Mouse (Mus musculus) heart, embryonic 13.5 days (tissue): Measurements from ENCODE around the gene Arg1. TPM values are rescaled to one million over a fixed set of nuclear protein-coding genes. Genes with fewer than 3 reads are reported as not detected.

ENCODE experiments used
- ATAC-seq: fragments of 200-750 bp; cut with Nextera tagmentation; 2 replicates; pipeline ENCODE4 v1.8.0; 2017; ENCODE audit warnings: moderate TSS enrichment; ENCODE audit not compliant: insufficient number of reproducible peaks, low FRiP score, low TSS enrichment; ENCODE audit errors: extremely low read depth
- H3K27ac ChIP-seq: fragments of 300-500 bp; sonication (generic); replicated peaks from 2 replicates; pipeline ENCODE4 v1.5.1; 2015; ENCODE audit warnings: moderate library complexity, mild to moderate bottlenecking, inconsistent platforms
- H3K27me3 ChIP-seq: fragments of 300-500 bp; sonication (generic); replicated peaks from 2 replicates; pipeline ENCODE4 v1.6.1; 2015; ENCODE audit warnings: mild to moderate bottlenecking, inconsistent platforms
- H3K36me3 ChIP-seq: fragments of 300-500 bp; sonication (generic); 2 replicates; pipeline ENCODE4 v1.6.1; 2015; ENCODE audit warnings: mild to moderate bottlenecking, inconsistent platforms
- H3K4me1 ChIP-seq: fragments of 300-500 bp; sonication (generic); 2 replicates; pipeline ENCODE4 v1.6.1; 2015; ENCODE audit warnings: inconsistent platforms
- H3K4me2 ChIP-seq: fragments of 300-500 bp; sonication (generic); 2 replicates; pipeline ENCODE4 v1.6.1; 2015; ENCODE audit warnings: inconsistent platforms, mild to moderate bottlenecking, moderate library complexity
- H3K4me3 ChIP-seq: fragments of 300-500 bp; sonication (generic); 2 replicates; pipeline ENCODE4 v1.5.1; 2015; ENCODE audit warnings: moderate library complexity, mild to moderate bottlenecking, inconsistent platforms
- H3K9ac ChIP-seq: fragments of 300-500 bp; sonication (generic); 2 replicates; pipeline ENCODE4 v1.6.1; 2015; ENCODE audit warnings: inconsistent platforms, mild to moderate bottlenecking, moderate library complexity
- H3K9me3 ChIP-seq: fragments of 300-500 bp; sonication (generic); 2 replicates; pipeline ENCODE4 v1.6.1; 2016; ENCODE audit warnings: inconsistent platforms
- WGBS: fragments of 180-500 bp; shearing (Covaris S2); methylation state at CpG from one replicate; pipeline ENCODE4 v1.1.7; 2015; ENCODE audit warnings: mixed read lengths; 5-methylcytosine and 5-hydroxymethylcytosine counted together
- polyA plus RNA-seq: library from polyadenylated mRNA; unstranded; fragments of >200 nt; fragmentation: Nextera tagmentation; extraction: Ambion mirVana; gene quantifications from 2 replicates; pipeline ENCODE4 v1.2.1, GENCODE M21; 2015

Arg1 gene
- polyA plus RNA-seq, result 0.60 and 0.74 TPM in 2 replicates

GRCm38 (mm10) chr10:24926962-24927720 lies at the start of gene Arg1:
Gene Arg1 (minus strand): TSS chr10:24927484.
- Histone ChIP-seq H3K9ac (peak within 1 kb of the TSS; percentile 56; the same call in 1 of the 2 replicates), H3K4me1 (peaks cover 19% of the 10 kb centered on the region), H3K27me3 (no peaks in the 10 kb centered on the region), H3K9me3 (no peaks in the 10 kb centered on the region), H3K27ac (no peak within 1 kb of the TSS), H3K4me3 (peak within 1 kb of the TSS; percentile 31), H3K4me2 (peak within 1 kb of the TSS; percentile 62), H3K36me3 (no peaks in the 10 kb centered on the region)
- no peak for ATAC-seq
- 49% methylated on average over 14 of the region's 14 CpGs for WGBS

DNA sequence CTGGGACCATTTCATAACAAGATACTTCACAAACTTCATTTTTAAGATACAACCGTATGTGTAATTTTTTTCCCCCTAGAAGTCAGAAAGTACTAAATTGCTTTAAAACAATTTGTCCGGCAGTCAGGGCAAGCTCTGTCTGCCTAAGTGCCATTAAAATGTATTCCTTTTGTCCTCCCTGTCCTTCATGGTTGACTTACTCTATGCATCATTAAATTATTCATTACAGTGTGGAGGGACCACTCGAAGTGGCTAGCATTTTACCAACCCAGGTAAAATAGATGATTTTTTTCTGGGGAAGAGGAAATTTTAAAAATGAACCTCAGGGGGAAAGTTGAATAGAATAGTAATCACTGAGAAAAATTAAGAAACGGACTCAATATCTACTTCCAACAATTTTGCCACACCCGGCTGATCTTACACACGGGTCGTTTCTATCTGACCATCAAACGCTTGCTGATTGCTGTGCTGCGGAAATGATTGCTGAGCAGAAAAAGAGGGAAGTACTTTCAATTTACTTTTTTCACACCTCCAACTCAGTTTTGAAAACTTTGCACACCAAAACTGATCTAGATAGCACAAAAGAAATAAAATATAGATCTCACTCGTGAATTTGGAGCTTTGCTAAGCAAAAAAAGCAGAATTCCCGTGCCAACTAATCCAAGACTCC lies 46.7 kb upstream of the Arg1 start:
- no peak for ATAC-seq
- no peak overlapping the region for H3K4me2 ChIP-seq
- no peak overlapping the region for H3K9ac ChIP-seq
- peaks cover 4% of the 10 kb centered on the region for H3K36me3 ChIP-seq
- no peaks in the 10 kb centered on the region for H3K27me3 ChIP-seq
- H3K4me1 ChIP-seq, result peaks cover 23% of the 10 kb centered on the region
- H3K27ac ChIP-seq, result no peak overlapping the region
- WGBS, result 80% methylated on average over 11 of the region's 11 CpGs
- H3K9me3 ChIP-seq, result peaks cover 7% of the 10 kb centered on the region; the same call in 1 of the 2 replicates
- no peak overlapping the region for H3K4me3 ChIP-seq

GRCm38 (mm10) chr10:24973385-24973784 lies 46.1 kb upstream of the Arg1 start:
- Histone ChIP-seq H3K9me3 (peaks cover 7% of the 10 kb centered on the region; the same call in 1 of the 2 replicates), H3K27ac (0 out of 2 replicates have a peak overlapping the region, but pooled peaks have one; percentile 48), H3K36me3 (peaks cover 4% of the 10 kb centered on the region), H3K4me1 (peaks cover 23% of the 10 kb centered on the region), H3K27me3 (no peaks in the 10 kb centered on the region), H3K4me2 (no peak overlapping the region), H3K4me3 (no peak overlapping the region), H3K9ac (no peak overlapping the region)
- WGBS, result 48% methylated on average over 5 of the region's 5 CpGs
- ATAC-seq, result no peak

DNA sequence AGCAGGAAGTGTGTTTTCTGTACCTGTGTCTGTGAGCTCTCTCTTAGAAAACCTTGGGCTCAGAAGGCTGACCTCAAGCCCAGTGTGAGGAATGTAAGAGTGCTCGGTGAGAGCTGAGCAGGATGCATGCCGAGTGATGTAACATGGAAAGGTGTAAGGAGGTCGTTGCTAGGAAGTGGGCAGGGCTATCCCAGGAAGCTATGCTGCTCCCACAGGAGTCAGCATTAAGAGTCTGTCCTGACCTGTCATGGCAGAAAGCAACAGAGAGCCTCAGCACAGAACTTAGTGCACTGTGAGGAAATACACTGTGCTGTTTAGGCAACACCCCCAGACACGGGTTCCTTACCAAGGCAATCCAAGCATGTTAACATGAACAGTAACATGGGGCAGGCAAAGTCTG lies 45.6 kb upstream of the Arg1 start:
- Histone ChIP-seq H3K27ac (0 out of 2 replicates have a peak overlapping the region, but pooled peaks have one; percentile 48), H3K9me3 (peaks cover 7% of the 10 kb centered on the region; the same call in 1 of the 2 replicates), H3K9ac (no peak overlapping the region), H3K4me2 (no peak overlapping the region), H3K4me1 (peaks cover 22% of the 10 kb centered on the region), H3K36me3 (peaks cover 4% of the 10 kb centered on the region), H3K4me3 (no peak overlapping the region), H3K27me3 (no peaks in the 10 kb centered on the region)
- ATAC-seq, result no peak
- 24% methylated on average over 4 of the region's 4 CpGs for WGBS

GRCm38 (mm10) chr10:24965821-24966550 lies 38.7 kb upstream of the Arg1 start:
- Histone ChIP-seq H3K9me3 (no peaks in the 10 kb centered on the region), H3K4me1 (peaks cover 9% of the 10 kb centered on the region; the same call in 1 of the 2 replicates), H3K27me3 (no peaks in the 10 kb centered on the region), H3K27ac (no peak overlapping the region), H3K4me3 (no peak overlapping the region), H3K4me2 (no peak overlapping the region), H3K36me3 (no peaks in the 10 kb centered on the region), H3K9ac (no peak overlapping the region)
- 48% methylated on average over 12 of the region's 12 CpGs for WGBS
- ATAC-seq, result no peak

DNA sequence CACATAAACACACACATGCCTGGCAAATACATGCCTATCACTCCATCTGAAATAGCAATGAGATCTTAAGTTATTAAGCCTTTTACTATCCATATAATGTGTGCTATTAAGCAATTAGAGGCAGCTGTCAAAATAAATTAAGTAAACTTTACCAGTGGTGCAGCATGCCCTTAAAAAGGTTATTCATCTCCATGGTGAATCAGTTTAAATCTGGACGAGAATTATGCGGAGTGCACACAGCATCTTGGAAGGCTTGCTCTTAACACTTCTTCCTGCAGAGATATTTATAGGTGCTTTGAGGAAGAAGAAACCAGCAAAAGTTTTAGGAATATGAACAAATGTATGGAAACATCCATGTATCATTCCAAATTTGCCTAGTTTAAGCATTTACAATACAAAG lies 34.6 kb upstream of the Arg1 start:
- WGBS, result 59% methylated on average over 2 of the region's 2 CpGs

GRCm38 (mm10) chr10:24961112-24961511 lies 33.8 kb upstream of the Arg1 start:
- 47% methylated on average over 2 of the region's 2 CpGs for WGBS
- Histone ChIP-seq H3K4me2 (no peak overlapping the region), H3K27ac (no peak overlapping the region), H3K4me1 (peaks cover 22% of the 10 kb centered on the region), H3K9me3 (no peaks in the 10 kb centered on the region), H3K27me3 (no peaks in the 10 kb centered on the region), H3K36me3 (no peaks in the 10 kb centered on the region), H3K4me3 (no peak overlapping the region), H3K9ac (no peak overlapping the region)
- ATAC-seq, result no peak

More for the DNA sequence above, 34.6 kb upstream of the Arg1 start:
- no peak overlapping the region for H3K4me3 ChIP-seq
- no peaks in the 10 kb centered on the region for H3K36me3 ChIP-seq
- no peaks in the 10 kb centered on the region for H3K9me3 ChIP-seq
- H3K27ac ChIP-seq, result no peak overlapping the region
- H3K4me1 ChIP-seq, result peaks cover 28% of the 10 kb centered on the region
- no peak for ATAC-seq
- H3K27me3 ChIP-seq, result no peaks in the 10 kb centered on the region
- H3K9ac ChIP-seq, result no peak overlapping the region
- H3K4me2 ChIP-seq, result no peak overlapping the region

DNA sequence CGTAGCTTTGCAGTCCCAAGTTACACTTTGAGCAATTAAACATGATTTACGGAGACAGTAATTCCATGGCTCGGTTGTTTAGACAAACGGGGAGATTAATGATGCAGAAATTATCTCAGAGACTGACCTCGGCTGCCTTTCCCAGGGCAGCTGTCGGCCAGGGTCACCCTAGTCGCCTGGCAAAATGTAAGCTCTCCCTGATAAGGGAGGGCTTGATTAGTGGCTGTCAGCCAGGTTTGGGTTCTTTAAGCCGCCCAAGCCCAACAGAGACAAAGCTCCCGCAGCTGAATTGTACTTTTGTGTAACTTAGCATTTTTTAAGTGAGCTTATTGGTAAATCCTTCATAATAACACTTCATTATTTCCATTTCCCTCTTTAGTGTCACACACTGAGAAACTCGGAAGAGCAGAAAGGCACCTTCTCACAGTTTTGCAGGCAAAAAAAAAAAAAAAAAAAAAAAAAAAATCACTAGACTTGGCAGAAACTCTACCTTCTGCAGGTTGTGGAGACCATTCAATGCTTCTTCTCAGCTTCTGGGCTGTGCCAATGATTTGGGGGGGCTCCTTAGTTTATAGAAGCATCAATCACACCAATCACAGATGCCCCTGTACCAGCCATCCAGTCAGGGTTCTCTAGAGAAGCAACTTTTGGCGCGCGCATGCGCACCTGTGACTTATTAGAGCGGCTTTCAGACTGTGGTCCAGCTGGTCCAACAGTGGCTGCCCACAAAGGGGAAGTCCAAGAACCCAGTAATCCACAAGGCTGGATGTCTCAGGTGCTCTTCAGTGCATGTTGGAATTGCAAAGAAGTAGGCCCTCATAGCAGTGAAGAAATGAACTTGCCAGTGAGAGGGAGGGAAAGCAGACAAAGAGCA lies 32.0 kb upstream of the Arg1 start:
- H3K4me3 ChIP-seq, result peak overlapping the region; percentile 19
- H3K27me3 ChIP-seq, result no peaks in the 10 kb centered on the region
- peak overlapping the region; percentile 61 for H3K4me2 ChIP-seq
- peaks cover 19% of the 10 kb centered on the region for H3K4me1 ChIP-seq
- peak overlapping the region; percentile 41 for H3K9ac ChIP-seq
- H3K27ac ChIP-seq, result no peak overlapping the region
- H3K9me3 ChIP-seq, result no peaks in the 10 kb centered on the region
- ATAC-seq, result no peak
- WGBS, result 33% methylated on average over 15 of the region's 15 CpGs
- no peaks in the 10 kb centered on the region for H3K36me3 ChIP-seq

GRCm38 (mm10) chr10:24958280-24959042 lies 31.2 kb upstream of the Arg1 start:
- no peak for ATAC-seq
- WGBS, result 43% methylated on average over 15 of the region's 15 CpGs
- Histone ChIP-seq H3K4me2 (peak overlapping the region; percentile 61), H3K9me3 (no peaks in the 10 kb centered on the region), H3K4me1 (peaks cover 19% of the 10 kb centered on the region), H3K9ac (peak overlapping the region; percentile 41), H3K27me3 (no peaks in the 10 kb centered on the region), H3K36me3 (no peaks in the 10 kb centered on the region), H3K27ac (no peak overlapping the region), H3K4me3 (peak overlapping the region; percentile 19)

- 64% methylated on average over 6 of the region's 6 CpGs for WGBS
- Histone ChIP-seq H3K36me3 (no peaks in the 10 kb centered on the region), H3K4me1 (peaks cover 7% of the 10 kb centered on the region), H3K4me2 (no peak overlapping the region), H3K9me3 (no peaks in the 10 kb centered on the region), H3K27ac (no peak overlapping the region), H3K27me3 (no peaks in the 10 kb centered on the region), H3K4me3 (no peak overlapping the region), H3K9ac (no peak overlapping the region)
- ATAC-seq, result no peak
These were observed 26.6 kb upstream of the Arg1 start for GRCm38 (mm10) chr10:24953876-24954275.
